Mouse (Mus musculus): Measurements from ENCODE around the gene Hoxb1. TPM values are rescaled to one million over a fixed set of nuclear protein-coding genes. Genes with fewer than 3 reads are reported as not detected.
A peak's percentile ranks its signal among the peaks of the same experiment; 100 is the strongest.

Gene Hoxb1
- polyA plus RNA-seq, 1 experiment from 2014 or later, result 0.13 TPM

DNA sequence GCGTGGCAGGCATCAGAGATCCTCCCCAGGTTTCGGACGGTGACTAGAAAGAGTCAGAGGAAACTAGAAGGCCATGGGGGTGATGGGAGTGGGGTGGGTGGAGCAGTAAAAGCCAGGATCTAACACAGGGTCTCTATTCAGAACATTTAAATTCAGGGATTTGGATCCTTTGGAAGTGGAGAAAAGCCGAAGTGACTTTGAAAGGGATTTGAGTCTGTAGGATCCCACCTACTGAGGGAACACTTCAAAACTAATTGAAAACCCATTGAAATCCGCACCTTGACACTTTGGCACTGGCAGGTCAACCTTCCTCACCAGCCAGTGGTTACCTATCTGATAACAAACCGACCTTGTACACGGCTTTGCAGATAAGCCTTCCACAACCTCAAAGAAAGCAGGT, 9.3 kb downstream of the Hoxb1 start:
- no peak overlapping the region for H3K9ac ChIP-seq (ENCODE audit: low read depth, low read length)
- no peak for DNase-seq (ENCODE audit: low spot score)
- H3K4me1 ChIP-seq (ENCODE audit: control insufficient read depth, insufficient read depth, low read length), result no peaks in the 10 kb centered on the region
- H3K27me3 ChIP-seq (replicated peaks; ENCODE audit: control insufficient read depth, insufficient read depth, low read length), result peaks cover 89% of the 10 kb centered on the region
- H3K36me3 ChIP-seq (ENCODE audit: control insufficient read depth, insufficient read depth, low read length), result no peaks in the 10 kb centered on the region
- ATAC-seq (ENCODE audit: low read depth), result no peak
- H3K4me3 ChIP-seq (ENCODE audit: low read depth, low read length), result no peak overlapping the region
- 12% methylated on average over 7 of the region's 7 CpGs for WGBS
- no peak overlapping the region for H3K4me2 ChIP-seq (ENCODE audit: low read depth, low read length)
- H3K9me3 ChIP-seq (ENCODE audit: control insufficient read depth, low read length), result no peaks in the 10 kb centered on the region
- no peak overlapping the region for H3K27ac ChIP-seq (replicated peaks; ENCODE audit: low read depth, low read length)

GRCm38 (mm10) chr11:96383381-96383780, 17.8 kb downstream of the Hoxb1 start:
- Histone ChIP-seq H3K4me3 (ENCODE audit: low read depth, low read length) (no peak overlapping the region), H3K27ac (replicated peaks; ENCODE audit: low read depth, low read length) (no peak overlapping the region), H3K9ac (ENCODE audit: low read depth, low read length) (no peak overlapping the region), H3K27me3 (replicated peaks; ENCODE audit: control insufficient read depth, insufficient read depth, low read length) (peaks cover 20% of the 10 kb centered on the region), H3K9me3 (ENCODE audit: control insufficient read depth, low read length) (no peaks in the 10 kb centered on the region), H3K4me1 (ENCODE audit: control insufficient read depth, insufficient read depth, low read length) (no peaks in the 10 kb centered on the region), H3K36me3 (ENCODE audit: control insufficient read depth, insufficient read depth, low read length) (no peaks in the 10 kb centered on the region), H3K4me2 (ENCODE audit: low read depth, low read length) (no peak overlapping the region)
- 47% methylated on average over 5 of the region's 5 CpGs for WGBS
- ATAC-seq (ENCODE audit: low read depth) (peak; percentile 44; the same call in 1 of the 2 replicates), DNase-seq (ENCODE audit: low spot score) (peak; percentile 58)

- no peak for ATAC-seq (ENCODE audit: low read depth)
- no peaks in the 10 kb centered on the region; the same call in 1 of the 2 replicates for H3K27me3 ChIP-seq (replicated peaks; ENCODE audit: control insufficient read depth, insufficient read depth, low read length)
These were observed 22.1 kb downstream of the Hoxb1 start for GRCm38 (mm10) chr11:96387635-96388034.

GRCm38 (mm10) chr11:96396772-96397626, 31.4 kb downstream of the Hoxb1 start:
- DNase-seq (ENCODE audit: low spot score), result no peak
- ATAC-seq (ENCODE audit: low read depth), result no peak
- Histone ChIP-seq H3K36me3 (ENCODE audit: control insufficient read depth, insufficient read depth, low read length) (no peaks in the 10 kb centered on the region), H3K4me3 (ENCODE audit: low read depth, low read length) (no peak overlapping the region), H3K27me3 (replicated peaks; ENCODE audit: control insufficient read depth, insufficient read depth, low read length) (no peaks in the 10 kb centered on the region), H3K4me1 (ENCODE audit: control insufficient read depth, insufficient read depth, low read length) (peaks cover 10% of the 10 kb centered on the region), H3K9me3 (ENCODE audit: control insufficient read depth, low read length) (no peaks in the 10 kb centered on the region), H3K4me2 (ENCODE audit: low read depth, low read length) (no peak overlapping the region), H3K27ac (replicated peaks; ENCODE audit: low read depth, low read length) (no peak overlapping the region), H3K9ac (ENCODE audit: low read depth, low read length) (no peak overlapping the region)
- 12% methylated on average over 15 of the region's 15 CpGs for WGBS

More at GRCm38 (mm10) chr11:96387635-96388034, 22.1 kb downstream of the Hoxb1 start:
- Histone ChIP-seq H3K4me1 (ENCODE audit: control insufficient read depth, insufficient read depth, low read length) (no peaks in the 10 kb centered on the region), H3K36me3 (ENCODE audit: control insufficient read depth, insufficient read depth, low read length) (no peaks in the 10 kb centered on the region), H3K27ac (replicated peaks; ENCODE audit: low read depth, low read length) (no peak overlapping the region), H3K4me3 (ENCODE audit: low read depth, low read length) (no peak overlapping the region), H3K9me3 (ENCODE audit: control insufficient read depth, low read length) (no peaks in the 10 kb centered on the region), H3K4me2 (ENCODE audit: low read depth, low read length) (no peak overlapping the region), H3K9ac (ENCODE audit: low read depth, low read length) (no peak overlapping the region)
- WGBS, result 78% methylated on average over 2 of the region's 2 CpGs
- no peak for DNase-seq (ENCODE audit: low spot score)

GRCm38 (mm10) chr11:96397806-96398335, 32.3 kb downstream of the Hoxb1 start:
- DNase-seq (ENCODE audit: low spot score), result no peak

DNA sequence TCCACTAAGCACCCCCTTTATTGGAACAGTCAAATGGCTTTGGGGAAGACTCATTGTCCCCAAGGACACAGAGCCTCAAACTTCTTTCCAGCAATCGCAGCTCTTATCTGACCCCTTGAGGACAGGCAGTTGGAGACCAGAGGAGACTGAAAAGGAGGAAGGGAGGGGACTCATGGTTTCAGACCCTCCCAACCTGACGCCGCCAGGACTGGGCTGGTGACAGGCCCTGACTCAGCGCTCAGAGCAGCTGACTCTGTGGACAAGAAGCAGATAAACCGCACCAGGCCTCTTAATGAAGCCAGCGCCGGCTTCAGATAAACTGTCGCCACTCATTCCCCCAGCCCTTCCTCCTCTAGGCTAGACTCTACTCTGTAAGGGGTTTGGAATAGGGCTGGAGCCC, 34.4 kb downstream of the Hoxb1 start:
- Histone ChIP-seq H3K36me3 (ENCODE audit: control insufficient read depth, insufficient read depth, low read length) (no peaks in the 10 kb centered on the region), H3K4me3 (ENCODE audit: low read depth, low read length) (no peak overlapping the region), H3K27ac (replicated peaks; ENCODE audit: low read depth, low read length) (no peak overlapping the region), H3K9ac (ENCODE audit: low read depth, low read length) (no peak overlapping the region), H3K4me2 (ENCODE audit: low read depth, low read length) (no peak overlapping the region), H3K27me3 (replicated peaks; ENCODE audit: control insufficient read depth, insufficient read depth, low read length) (no peaks in the 10 kb centered on the region), H3K9me3 (ENCODE audit: control insufficient read depth, low read length) (no peaks in the 10 kb centered on the region), H3K4me1 (ENCODE audit: control insufficient read depth, insufficient read depth, low read length) (peaks cover 16% of the 10 kb centered on the region)
- DNase-seq (ENCODE audit: low spot score) (no peak), ATAC-seq (ENCODE audit: low read depth) (no peak)
- WGBS, result 26% methylated on average over 8 of the region's 8 CpGs

More at GRCm38 (mm10) chr11:96397806-96398335, 32.3 kb downstream of the Hoxb1 start:
- Histone ChIP-seq H3K4me2 (ENCODE audit: low read depth, low read length) (no peak overlapping the region), H3K27me3 (replicated peaks; ENCODE audit: control insufficient read depth, insufficient read depth, low read length) (no peaks in the 10 kb centered on the region), H3K9ac (ENCODE audit: low read depth, low read length) (no peak overlapping the region), H3K4me1 (ENCODE audit: control insufficient read depth, insufficient read depth, low read length) (peaks cover 10% of the 10 kb centered on the region), H3K9me3 (ENCODE audit: control insufficient read depth, low read length) (no peaks in the 10 kb centered on the region), H3K36me3 (ENCODE audit: control insufficient read depth, insufficient read depth, low read length) (no peaks in the 10 kb centered on the region), H3K27ac (replicated peaks; ENCODE audit: low read depth, low read length) (no peak overlapping the region), H3K4me3 (ENCODE audit: low read depth, low read length) (no peak overlapping the region)
- 27% methylated on average over 7 of the region's 7 CpGs for WGBS
- no peak for ATAC-seq (ENCODE audit: low read depth)

- Histone ChIP-seq H3K9me3 (ENCODE audit: control insufficient read depth, low read length) (no peaks in the 10 kb centered on the region), H3K9ac (ENCODE audit: low read depth, low read length) (no peak overlapping the region), H3K27ac (replicated peaks; ENCODE audit: low read depth, low read length) (no peak overlapping the region), H3K4me3 (ENCODE audit: low read depth, low read length) (no peak overlapping the region), H3K4me2 (ENCODE audit: low read depth, low read length) (no peak overlapping the region), H3K4me1 (ENCODE audit: control insufficient read depth, insufficient read depth, low read length) (peaks cover 19% of the 10 kb centered on the region; the same call in 1 of the 2 replicates), H3K36me3 (ENCODE audit: control insufficient read depth, insufficient read depth, low read length) (no peaks in the 10 kb centered on the region), H3K27me3 (replicated peaks; ENCODE audit: control insufficient read depth, insufficient read depth, low read length) (no peaks in the 10 kb centered on the region)
- WGBS, result 29% methylated on average over 10 of the region's 10 CpGs
- DNase-seq (ENCODE audit: low spot score) (peak; percentile 53), ATAC-seq (ENCODE audit: low read depth) (no peak)
These were observed 38.6 kb downstream of the Hoxb1 start for GRCm38 (mm10) chr11:96404016-96404604.

- ATAC-seq (ENCODE audit: low read depth) (no peak), DNase-seq (ENCODE audit: low spot score) (peak; percentile 36)
- Histone ChIP-seq H3K27me3 (replicated peaks; ENCODE audit: control insufficient read depth, insufficient read depth, low read length) (0 out of 2 replicates have a peak, but pooled peaks cover 5% of the 10 kb centered on the region), H3K4me2 (ENCODE audit: low read depth, low read length) (no peak overlapping the region; the same call in 1 of the 2 replicates), H3K9ac (ENCODE audit: low read depth, low read length) (no peak overlapping the region), H3K27ac (replicated peaks; ENCODE audit: low read depth, low read length) (no peak overlapping the region), H3K9me3 (ENCODE audit: control insufficient read depth, low read length) (no peaks in the 10 kb centered on the region), H3K4me3 (ENCODE audit: low read depth, low read length) (no peak overlapping the region), H3K36me3 (ENCODE audit: control insufficient read depth, insufficient read depth, low read length) (no peaks in the 10 kb centered on the region), H3K4me1 (ENCODE audit: control insufficient read depth, insufficient read depth, low read length) (peaks cover 19% of the 10 kb centered on the region; the same call in 1 of the 2 replicates)
- WGBS, result 44% methylated on average over 7 of the region's 7 CpGs
These were observed 39.3 kb downstream of the Hoxb1 start for GRCm38 (mm10) chr11:96404831-96405230.

Measured in embryonic facial prominence, embryonic 14.5 days (tissue).